Mouse (Mus musculus) ES-Bruce4 (cell line): ENCODE measurements at regions not wholly inside any gene's neighbourhood (a gene's known extent, or its start where the extent isn't known, plus 50 kb on each side); places are given as distances from the start of the nearest gene placed in this dataset.

Experiments
- H3K27ac ChIP-seq: 2 replicates; pipeline ENCODE4 v1.5.1; 2012; ENCODE audit warnings: low read length, inconsistent platforms; ENCODE audit not compliant: insufficient read depth
- H3K27me3 ChIP-seq: 2 replicates; pipeline ENCODE4 v1.6.1; 2012; ENCODE audit warnings: mild to moderate bottlenecking, low read length, inconsistent platforms; ENCODE audit not compliant: control insufficient read depth, poor library complexity, insufficient read depth, severe bottlenecking
- H3K36me3 ChIP-seq: 2 replicates; pipeline ENCODE4 v1.6.1; 2012; ENCODE audit warnings: inconsistent platforms, mild to moderate bottlenecking, low read length, moderate library complexity; ENCODE audit not compliant: control insufficient read depth, poor library complexity, insufficient read depth, severe bottlenecking
- H3K4me1 ChIP-seq: one replicate; pipeline ENCODE4 v1.8.1; 2011; ENCODE audit warnings: low read length; ENCODE audit not compliant: control insufficient read depth, insufficient read depth
- H3K4me3 ChIP-seq: 2 replicates; pipeline ENCODE4 v1.5.1; 2011; ENCODE audit warnings: low read depth, mild to moderate bottlenecking, low read length
- H3K9ac ChIP-seq: 2 replicates; pipeline ENCODE4 v1.6.1; 2012; ENCODE audit warnings: low read depth, mild to moderate bottlenecking, inconsistent platforms; ENCODE audit not compliant: poor library complexity, severe bottlenecking
- H3K9me3 ChIP-seq: replicated peaks from 2 replicates; pipeline ENCODE4 v1.6.1; 2012; ENCODE audit warnings: mild to moderate bottlenecking, low read length, inconsistent platforms; ENCODE audit not compliant: control insufficient read depth, poor library complexity, insufficient read depth, severe bottlenecking
- CTCF ChIP-seq: IDR thresholded peaks from one replicate; pipeline ENCODE4 v1.8.1; 2011; ENCODE audit warnings: low read depth, low read length
- EP300 ChIP-seq: IDR thresholded peaks from 2 replicates; pipeline ENCODE4 v1.6.1; 2011; ENCODE audit warnings: low read depth, low read length; ENCODE audit not compliant: insufficient read depth
- POLR2A ChIP-seq: IDR thresholded peaks from one replicate; pipeline ENCODE4 v1.8.1; 2011; ENCODE audit warnings: low read length; ENCODE audit not compliant: insufficient read depth

DNA sequence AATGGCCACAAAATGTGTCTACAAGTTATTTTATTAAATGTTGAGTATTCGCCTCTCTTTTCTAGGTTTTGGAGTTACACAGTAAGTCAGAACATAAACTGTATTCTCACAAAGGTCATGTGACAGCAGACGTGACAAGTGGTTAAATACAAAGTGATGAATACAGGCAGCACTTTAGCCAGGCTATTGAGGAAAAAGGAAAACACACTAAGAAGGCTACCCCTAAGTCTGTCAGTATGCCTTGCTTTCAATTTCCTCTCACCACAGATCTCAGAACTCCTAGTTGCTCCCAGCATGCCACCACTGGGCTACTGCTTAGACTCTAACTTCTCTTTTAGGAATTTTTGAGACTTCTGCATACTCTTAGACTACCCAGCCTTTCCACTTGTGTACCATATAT is 297.9 kb upstream of the Pex5l start:
- Histone ChIP-seq H3K27me3 (no peaks in the 10 kb centered on the region), H3K9ac (no peak overlapping the region), H3K27ac (no peak overlapping the region), H3K9me3 (0 out of 2 replicates have a peak, but pooled peaks cover 6% of the 10 kb centered on the region), H3K36me3 (no peaks in the 10 kb centered on the region), H3K4me3 (no peak overlapping the region), H3K4me1 (no peaks in the 10 kb centered on the region)
- TF ChIP-seq POLR2A (no peak), EP300 (no peak), CTCF (no peak)

DNA sequence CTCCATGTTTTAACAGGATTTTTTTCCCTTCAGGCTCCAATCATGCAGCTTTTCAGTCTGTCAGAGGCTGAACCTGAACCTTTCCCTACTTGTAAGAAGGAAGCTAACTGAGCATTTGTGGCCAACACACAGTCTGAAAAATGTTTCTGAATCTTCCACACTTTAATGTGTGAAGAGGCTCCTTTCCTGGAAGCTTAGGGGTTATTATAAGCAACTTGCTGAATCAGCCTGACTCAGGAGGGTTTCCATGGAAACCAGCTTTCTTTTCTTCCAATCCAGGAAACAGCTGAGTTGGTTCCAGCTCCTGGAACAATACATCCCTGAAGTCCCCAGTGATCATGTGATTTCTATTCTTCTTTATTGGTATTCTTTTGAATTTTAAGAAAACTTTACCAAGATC is 297.5 kb upstream of the Pex5l start:
- no peaks in the 10 kb centered on the region for H3K4me1 ChIP-seq
- no peak overlapping the region for H3K9ac ChIP-seq
- no peaks in the 10 kb centered on the region for H3K27me3 ChIP-seq
- H3K27ac ChIP-seq = no peak overlapping the region
- no peak overlapping the region for H3K4me3 ChIP-seq
- no peaks in the 10 kb centered on the region for H3K36me3 ChIP-seq
- 0 out of 2 replicates have a peak, but pooled peaks cover 6% of the 10 kb centered on the region for H3K9me3 ChIP-seq
- TF ChIP-seq POLR2A (no peak), EP300 (no peak), CTCF (no peak)

DNA sequence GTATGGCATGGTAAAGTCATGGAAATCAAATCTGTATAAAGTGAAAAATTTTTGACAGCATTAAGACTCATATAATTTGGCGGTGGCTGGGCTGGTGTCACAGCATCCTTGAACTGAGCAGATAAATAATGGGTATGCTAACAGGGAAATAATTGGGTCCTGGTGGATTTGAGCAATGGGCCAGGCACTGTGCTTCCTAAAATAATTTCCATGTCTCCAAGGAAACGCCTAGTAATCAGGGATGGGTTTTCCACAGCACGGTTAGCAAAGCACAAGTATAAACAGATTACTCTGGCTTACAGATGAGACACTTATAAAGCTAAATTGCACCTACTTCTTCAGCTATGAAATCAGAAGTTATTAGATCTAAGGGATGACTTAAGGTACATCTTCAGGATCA is 273.9 kb upstream of the Pex5l start:
- 0 out of 2 replicates have a peak, but pooled peaks cover 3% of the 10 kb centered on the region for H3K9me3 ChIP-seq
- H3K9ac ChIP-seq = no peak overlapping the region
- no peaks in the 10 kb centered on the region for H3K27me3 ChIP-seq
- H3K36me3 ChIP-seq = no peaks in the 10 kb centered on the region
- H3K27ac ChIP-seq = no peak overlapping the region
- H3K4me3 ChIP-seq = no peak overlapping the region
- H3K4me1 ChIP-seq = no peaks in the 10 kb centered on the region
- no peak for TF ChIP-seq CTCF
- no peak for TF ChIP-seq POLR2A
- no peak for TF ChIP-seq EP300

DNA sequence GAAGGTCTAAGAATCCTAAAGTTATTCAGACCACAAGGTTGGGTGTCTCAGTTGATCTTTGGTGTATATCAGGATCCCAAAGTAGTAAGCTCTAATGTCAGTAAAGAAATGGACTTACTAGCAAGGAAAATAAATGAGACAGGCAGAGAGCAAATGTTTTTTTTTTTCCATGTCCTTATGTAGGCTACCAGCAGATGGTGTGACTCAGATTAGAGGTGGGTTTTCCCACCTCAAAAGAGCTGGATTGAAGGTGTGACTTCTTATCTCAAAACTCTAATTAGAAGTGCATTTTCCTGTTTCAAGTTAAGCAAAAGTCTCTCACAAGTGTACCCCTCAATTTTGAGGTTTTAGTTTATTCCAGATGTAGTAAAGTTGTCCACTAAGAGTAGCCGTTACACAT is 273.3 kb upstream of the Pex5l start:
- Histone ChIP-seq H3K4me1 (no peaks in the 10 kb centered on the region), H3K9ac (no peak overlapping the region), H3K27me3 (no peaks in the 10 kb centered on the region), H3K4me3 (no peak overlapping the region), H3K27ac (no peak overlapping the region), H3K9me3 (0 out of 2 replicates have a peak, but pooled peaks cover 3% of the 10 kb centered on the region), H3K36me3 (no peaks in the 10 kb centered on the region)
- TF ChIP-seq EP300 = no peak
- no peak for TF ChIP-seq CTCF

DNA sequence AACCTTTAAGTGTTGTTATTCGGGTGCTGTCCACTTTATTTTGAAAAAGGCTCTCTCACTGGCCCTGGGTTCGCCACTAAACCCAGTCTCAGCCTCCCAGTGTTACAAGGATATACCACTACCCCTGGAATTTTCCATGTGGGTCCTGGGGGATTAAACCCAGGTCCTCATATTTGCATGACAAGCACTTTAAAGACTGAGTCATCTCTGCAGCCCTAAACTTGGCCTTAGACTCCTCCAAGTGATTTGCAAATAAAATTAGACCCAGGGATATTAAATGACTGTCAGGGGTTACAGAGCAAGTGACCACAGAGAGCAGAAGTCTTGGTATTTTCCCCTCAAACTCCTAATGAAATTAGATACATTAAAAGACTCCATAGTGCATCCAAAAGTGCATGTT is 258.9 kb upstream of the Pex5l start:
- H3K4me1 ChIP-seq = no peaks in the 10 kb centered on the region
- TF ChIP-seq EP300 = no peak
- no peak for TF ChIP-seq CTCF
- TF ChIP-seq POLR2A = no peak
- H3K4me3 ChIP-seq = no peak overlapping the region
- H3K9ac ChIP-seq = no peak overlapping the region
- H3K36me3 ChIP-seq = no peaks in the 10 kb centered on the region
- no peak overlapping the region for H3K27ac ChIP-seq
- H3K9me3 ChIP-seq = no peaks in the 10 kb centered on the region
- H3K27me3 ChIP-seq = no peaks in the 10 kb centered on the region

DNA sequence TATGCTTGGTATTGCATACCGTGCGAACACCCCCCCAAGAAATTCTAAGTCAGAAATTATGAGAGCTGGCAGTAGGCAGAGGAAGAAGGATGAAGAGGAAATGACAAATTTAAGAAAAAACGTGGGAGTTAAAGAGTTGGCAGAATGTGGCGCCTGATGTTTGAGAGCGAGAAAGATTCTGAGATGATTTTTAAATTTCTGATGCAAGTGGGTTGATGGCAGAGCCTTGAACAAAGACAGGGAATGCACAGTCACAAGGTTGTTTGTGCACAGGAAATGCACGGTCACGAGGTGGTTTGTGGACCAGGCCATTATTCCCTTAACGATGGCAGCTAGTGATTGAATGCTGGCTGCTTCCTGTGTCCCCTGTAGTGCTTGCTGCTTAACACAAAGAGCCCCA is 256.3 kb upstream of the Pex5l start:
- Histone ChIP-seq H3K9me3 (no peaks in the 10 kb centered on the region), H3K27me3 (no peaks in the 10 kb centered on the region), H3K4me1 (no peaks in the 10 kb centered on the region), H3K9ac (no peak overlapping the region), H3K4me3 (no peak overlapping the region), H3K36me3 (no peaks in the 10 kb centered on the region), H3K27ac (no peak overlapping the region)
- TF ChIP-seq CTCF (no peak), POLR2A (no peak), EP300 (no peak)
